Comparison of ENCODE assay signal across 19 mouse cellular contexts in the genomic region with DNA sequence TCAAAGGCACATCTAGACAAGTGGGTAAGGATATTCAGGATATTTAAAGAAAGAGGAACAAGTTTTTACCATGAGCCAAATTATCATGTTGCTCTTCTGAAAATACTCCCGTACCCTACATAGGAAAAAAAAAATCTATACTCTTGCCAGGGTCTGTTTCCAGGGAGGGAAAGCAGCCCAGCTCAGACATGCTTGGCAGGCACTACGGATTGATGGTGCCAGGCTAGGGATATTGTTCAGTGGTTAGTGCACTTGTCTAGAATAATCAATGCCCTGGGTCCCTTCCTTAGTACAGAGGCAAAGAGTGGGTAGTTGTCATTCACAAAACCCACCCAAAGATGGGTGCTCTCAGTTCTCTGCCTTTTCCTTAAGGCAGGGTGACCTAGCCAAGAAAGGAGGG.
A peak's percentile ranks its signal among the peaks of the same experiment; 100 is the strongest.
DNase-seq lines count a peak whose midpoint lies in the region; ATAC-seq and TF ChIP-seq lines count a peak whose summit lies in the region.
"Had no signal": no experiment of that assay in that cellular context is flagged by ENCODE, and none has a peak within 500 bp of the region (broad histone marks: within the 10 kb centered on the region; RNA-seq: fewer than 3 reads in every experiment).

No protein-coding gene starts in this region.

- 38% methylated on average over 2 of the region's 2 CpGs for whole genome bisulfite sequencing in forebrain, embryonic 16.5 days
- WGBS in forebrain, embryonic 13.5 days = 85% methylated on average over 2 of the region's 2 CpGs
- 45% methylated on average over 2 of the region's 2 CpGs for WGBS in hindbrain, postnatal 0 days
- WGBS in hindbrain, embryonic 10.5 days = 90% methylated on average over 2 of the region's 2 CpGs

- no peaks in the 10 kb centered on the region for H3K27me3 ChIP-seq in forebrain, embryonic 16.5 days (replicated peaks; ENCODE audit: control insufficient read depth, insufficient read depth, low read length)
- H3K27me3 ChIP-seq in forebrain, embryonic 13.5 days = no peaks in the 10 kb centered on the region
- no peaks in the 10 kb centered on the region for H3K27me3 ChIP-seq in hindbrain, postnatal 0 days (ENCODE audit: insufficient read depth, low read length)
- H3K27me3 ChIP-seq in hindbrain, embryonic 10.5 days (ENCODE audit: insufficient read depth, poor library complexity, severe bottlenecking) = no peaks in the 10 kb centered on the region
- H3K27me3 ChIP-seq: embryonic facial prominence, embryonic 15.5 days; heart, embryonic 12.5 days had no signal

- ATAC-seq in forebrain, embryonic 16.5 days = peak; percentile 62; the same call in 1 of the 2 replicates
- no peak for ATAC-seq in forebrain, embryonic 13.5 days
- ATAC-seq in hindbrain, postnatal 0 days = no peak
- ATAC-seq in granulocyte monocyte progenitor cell, adult 5-6 weeks (replicated peaks; ENCODE audit: poor library complexity, severe bottlenecking) = peak; percentile 30; the same call in 1 of the 2 replicates
- ATAC-seq: intestine, embryonic 16.5 days had no signal

- H3K4me3 ChIP-seq in forebrain, embryonic 16.5 days (replicated peaks; ENCODE audit: low read length) = no peak overlapping the region
- H3K4me3 ChIP-seq in forebrain, embryonic 13.5 days = no peak overlapping the region
- no peak overlapping the region for H3K4me3 ChIP-seq in hindbrain, postnatal 0 days (ENCODE audit: low read length)
- H3K4me3 ChIP-seq in hindbrain, embryonic 10.5 days = no peak overlapping the region
- H3K4me3 ChIP-seq: embryonic facial prominence, embryonic 15.5 days; erythroblast, embryonic 14.5 days; heart, adult 2 months; heart, embryonic 12.5 days had no signal

- H3K4me1 ChIP-seq in forebrain, embryonic 16.5 days (replicated peaks; ENCODE audit: control insufficient read depth, insufficient read depth, low read length) = peaks cover 24% of the 10 kb centered on the region
- peaks cover 49% of the 10 kb centered on the region for H3K4me1 ChIP-seq in forebrain, embryonic 13.5 days
- 0 out of 2 replicates have a peak, but pooled peaks cover 7% of the 10 kb centered on the region for H3K4me1 ChIP-seq in hindbrain, postnatal 0 days (ENCODE audit: insufficient read depth, low read length)
- peaks cover 30% of the 10 kb centered on the region for H3K4me1 ChIP-seq in hindbrain, embryonic 10.5 days (replicated peaks)

- H3K9me3 ChIP-seq in forebrain, embryonic 16.5 days (ENCODE audit: control insufficient read depth, low read length) = no peaks in the 10 kb centered on the region
- no peaks in the 10 kb centered on the region for H3K9me3 ChIP-seq in forebrain, embryonic 13.5 days (replicated peaks)
- no peaks in the 10 kb centered on the region for H3K9me3 ChIP-seq in hindbrain, postnatal 0 days (ENCODE audit: low read length)
- H3K9me3 ChIP-seq in hindbrain, embryonic 10.5 days = no peaks in the 10 kb centered on the region
- H3K9me3 ChIP-seq: embryonic facial prominence, embryonic 15.5 days; heart, embryonic 12.5 days had no signal

- H3K9ac ChIP-seq in forebrain, embryonic 16.5 days (replicated peaks; ENCODE audit: low read depth, low read length) = no peak overlapping the region
- no peak overlapping the region for H3K9ac ChIP-seq in forebrain, embryonic 13.5 days
- no peak overlapping the region for H3K9ac ChIP-seq in hindbrain, postnatal 0 days (replicated peaks; ENCODE audit: low read length)
- H3K9ac ChIP-seq: embryonic facial prominence, embryonic 15.5 days; heart, embryonic 12.5 days had no signal

- no peak overlapping the region for H3K4me2 ChIP-seq in forebrain, embryonic 16.5 days (ENCODE audit: low read length)
- no peak overlapping the region for H3K4me2 ChIP-seq in forebrain, embryonic 13.5 days
- no peak overlapping the region for H3K4me2 ChIP-seq in hindbrain, postnatal 0 days (ENCODE audit: low read depth, low read length)
- H3K4me2 ChIP-seq: embryonic facial prominence, embryonic 15.5 days; heart, embryonic 12.5 days had no signal

- H3K36me3 ChIP-seq in forebrain, embryonic 16.5 days (ENCODE audit: control insufficient read depth, insufficient read depth) = no peaks in the 10 kb centered on the region
- H3K36me3 ChIP-seq in forebrain, embryonic 13.5 days (ENCODE audit: poor library complexity, severe bottlenecking) = no peaks in the 10 kb centered on the region
- no peaks in the 10 kb centered on the region for H3K36me3 ChIP-seq in hindbrain, postnatal 0 days (ENCODE audit: insufficient read depth, low read length)
- H3K36me3 ChIP-seq in hindbrain, embryonic 10.5 days = no peaks in the 10 kb centered on the region
- H3K36me3 ChIP-seq: embryonic facial prominence, embryonic 15.5 days; heart, embryonic 12.5 days had no signal

- TF ChIP-seq CTCF in hindbrain, postnatal 0 days (IDR thresholded peaks at IDR 0.05; ENCODE audit: low read depth) = no peak

- DNase-seq in hindbrain, postnatal 0 days (ENCODE audit: low spot score) = peak; percentile 39
- DNase-seq in hindbrain, embryonic 10.5 days (ENCODE audit: low spot score) = no peak
- peak; percentile 17 for DNase-seq in right cerebral cortex, postnatal 4 days
- DNase-seq in right cerebral cortex, postnatal 14 days = no peak
- no peak for DNase-seq in heart, adult 8-10 months (ENCODE audit: low spot score)
- DNase-seq: adrenal gland, adult 2 months; adrenal gland, postnatal 25 days; cerebellum, adult 11 months; cerebellum, adult 8-10 months; cerebellum, postnatal 36 days; gastrocnemius, postnatal 10 days; heart, adult 2 months had no signal

- 0 out of 2 replicates have a peak overlapping the region, but pooled peaks have one; percentile 41 for H3K27ac ChIP-seq in forebrain, embryonic 16.5 days (ENCODE audit: low read length)
- H3K27ac ChIP-seq in forebrain, embryonic 13.5 days = no peak overlapping the region
- no peak overlapping the region for H3K27ac ChIP-seq in hindbrain, postnatal 0 days
- no peak overlapping the region for H3K27ac ChIP-seq in hindbrain, embryonic 10.5 days
- H3K27ac ChIP-seq: embryonic facial prominence, embryonic 15.5 days; heart, adult 2 months had no signal

Comparison
In these comparisons a context has a peak if more than half of its experiments do, and no peak if none do; other contexts are left out.
1. ATAC-seq: peak in forebrain, embryonic 16.5 days (single experiment) and granulocyte monocyte progenitor cell, adult 5-6 weeks (single experiment); none in forebrain, embryonic 13.5 days (single experiment) and hindbrain, postnatal 0 days (single experiment).
2. DNase-seq: peak in hindbrain, postnatal 0 days (single experiment) and right cerebral cortex, postnatal 4 days (single experiment); none in hindbrain, embryonic 10.5 days (single experiment), right cerebral cortex, postnatal 14 days (single experiment) and heart, adult 8-10 months (single experiment).